Mouse (Mus musculus) bone marrow macrophage, adult 2 months (primary cell): ENCODE data around the gene Mafg.

ENCODE experiments used
- CTCF ChIP-seq: IDR thresholded peaks from 2 replicates; pipeline ENCODE4 v1.5.1; 2012; ENCODE audit warnings: low read depth, mild to moderate bottlenecking, low read length, moderate library complexity
- POLR2A ChIP-seq: IDR thresholded peaks from 2 replicates; pipeline ENCODE4 v1.6.1; 2012; ENCODE audit warnings: mild to moderate bottlenecking, low read depth, low read length, borderline replicate concordance

GRCm38 (mm10) chr11:120662759-120663158 lies 29.4 kb upstream of the Mafg start:
- TF ChIP-seq POLR2A (no peak), CTCF (no peak)
